Mouse (Mus musculus): ENCODE results near the gene BC049715.

DNA sequence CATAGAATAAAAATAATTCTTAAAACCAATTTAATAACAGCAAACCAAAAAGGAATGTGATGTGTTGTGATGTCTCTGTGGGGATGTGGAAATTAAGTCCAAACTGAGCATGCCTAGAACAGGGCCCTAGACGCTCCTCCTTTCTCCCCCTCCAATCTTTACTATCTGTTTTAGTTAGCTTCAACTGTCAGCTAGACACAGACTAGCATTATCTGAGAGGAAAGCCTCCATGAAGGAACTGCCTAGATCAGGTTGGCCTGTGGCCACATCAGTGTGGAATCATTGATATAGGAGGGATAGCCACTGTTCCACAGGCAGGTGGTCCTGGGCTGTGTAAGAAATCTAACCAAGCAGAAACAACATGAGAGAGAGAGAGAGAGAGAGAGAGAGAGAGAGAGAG is 32.3 kb upstream of the BC049715 start:
- TF ChIP-seq CTCF (IDR thresholded peaks at IDR 0.05; ENCODE audit: extremely low read depth, insufficient read depth, low read length) = no peak
- no peak for TF ChIP-seq POLR2A (IDR thresholded peaks at IDR 0.05; ENCODE audit: extremely low read depth, insufficient read depth, low read length)

Data from cortical plate, adult 2 months (tissue).